Mouse (Mus musculus) embryonic facial prominence, embryonic 11.5 days (tissue): ENCODE results near the gene Atf2. TPM values are rescaled to one million over a fixed set of nuclear protein-coding genes. Genes with fewer than 3 reads are reported as not detected.
A peak's percentile ranks its signal among the peaks of the same experiment; 100 is the strongest.

Experiments
- ATAC-seq: fragments of 200-750 bp; cut with Nextera tagmentation; replicated peaks from 2 replicates; pipeline ENCODE4 v1.8.0; 2017; ENCODE audit warnings: low read depth; ENCODE audit not compliant: insufficient number of reproducible peaks, low FRiP score, low TSS enrichment
- DNase-seq: peaks from one replicate; pipeline ENCODE4 v3.0.0-alpha.2; 2015; ENCODE audit warnings: low spot score
- H3K27ac ChIP-seq: fragments of 300-500 bp; sonication (generic); replicated peaks from 2 replicates; pipeline ENCODE4 v1.5.1; 2014; ENCODE audit warnings: mild to moderate bottlenecking, low read depth, low read length, control low read depth
- H3K27me3 ChIP-seq: fragments of 300-500 bp; sonication (generic); 2 replicates; pipeline ENCODE4 v1.6.1; 2014; ENCODE audit warnings: mild to moderate bottlenecking, low read length, moderate library complexity, mixed read lengths; ENCODE audit not compliant: control insufficient read depth, insufficient read depth
- H3K36me3 ChIP-seq: fragments of 300-500 bp; sonication (generic); replicated peaks from 2 replicates; pipeline ENCODE4 v1.6.1; 2014; ENCODE audit warnings: low read depth, mild to moderate bottlenecking, low read length, moderate library complexity, mixed read lengths; ENCODE audit not compliant: control insufficient read depth, insufficient read depth
- H3K4me1 ChIP-seq: fragments of 300-500 bp; sonication (generic); 2 replicates; pipeline ENCODE4 v1.6.1; 2014; ENCODE audit warnings: low read length, mixed read lengths; ENCODE audit not compliant: control insufficient read depth, insufficient read depth
- H3K4me2 ChIP-seq: fragments of 300-500 bp; sonication (generic); 2 replicates; pipeline ENCODE4 v1.6.1; 2014; ENCODE audit warnings: low read depth, mild to moderate bottlenecking, control low read depth, low read length, moderate library complexity
- H3K4me3 ChIP-seq: fragments of 300-500 bp; sonication (generic); 2 replicates; pipeline ENCODE4 v1.5.1; 2014; ENCODE audit warnings: low read depth, low read length, control low read depth
- H3K9ac ChIP-seq: fragments of 300-500 bp; sonication (generic); replicated peaks from 2 replicates; pipeline ENCODE4 v1.6.1; 2014; ENCODE audit warnings: mild to moderate bottlenecking, control low read depth, low read length
- H3K9me3 ChIP-seq: fragments of 300-500 bp; sonication (generic); replicated peaks from 2 replicates; pipeline ENCODE4 v1.6.1; 2016; ENCODE audit warnings: mild to moderate bottlenecking, low read length, inconsistent platforms, mixed read lengths; ENCODE audit not compliant: control insufficient read depth
- WGBS: fragments of 180-500 bp; shearing (Covaris S2); extraction: QIAGEN DNeasy Blood & Tissue Kit; methylation state at CpG from one replicate; pipeline ENCODE4 v1.1.7; 2014; 5-methylcytosine and 5-hydroxymethylcytosine counted together
- polyA plus RNA-seq: library from polyadenylated mRNA; unstranded; fragments of >200 nt; fragmentation: Nextera tagmentation; extraction: Ambion mirVana; gene quantifications from 2 replicates; pipeline ENCODE4 v1.2.1, GENCODE M21; 2014

The Atf2 gene
- polyA plus RNA-seq, 1 experiment from 2014 or later: 81.6 TPM

DNA sequence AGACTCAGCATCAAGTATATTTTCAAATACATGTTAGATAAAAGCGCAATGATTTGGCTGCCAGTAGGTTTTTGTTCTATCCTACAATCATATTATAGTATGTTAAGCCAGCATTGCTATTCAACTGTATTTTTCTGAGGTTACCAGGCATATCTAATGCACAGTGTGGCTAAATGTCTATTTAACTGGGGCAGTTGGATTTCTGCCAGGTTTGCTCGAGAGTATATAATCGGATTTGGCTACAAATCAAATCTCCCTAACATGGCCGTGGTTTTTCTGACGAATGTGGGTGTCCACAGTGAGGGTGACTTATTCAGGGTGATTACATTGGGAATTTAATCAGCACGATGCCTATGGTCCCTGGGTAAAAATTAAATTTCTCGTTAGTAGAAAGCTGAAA, 112.6 kb downstream of the Atf2 start:
- H3K36me3 ChIP-seq: no peaks in the 10 kb centered on the region
- no peak for DNase-seq
- H3K4me2 ChIP-seq: no peak overlapping the region
- H3K4me1 ChIP-seq: no peaks in the 10 kb centered on the region
- H3K27me3 ChIP-seq: no peaks in the 10 kb centered on the region
- H3K4me3 ChIP-seq: no peak overlapping the region
- 78% methylated on average over 7 of the region's 7 CpGs for WGBS
- no peak for ATAC-seq
- H3K9me3 ChIP-seq: no peaks in the 10 kb centered on the region
- H3K27ac ChIP-seq: no peak overlapping the region
- H3K9ac ChIP-seq: no peak overlapping the region

- H3K4me1 ChIP-seq: no peaks in the 10 kb centered on the region
- H3K27me3 ChIP-seq: no peaks in the 10 kb centered on the region
- ATAC-seq (no peak), DNase-seq (no peak)
- H3K9ac ChIP-seq: no peak overlapping the region
- H3K4me3 ChIP-seq: no peak overlapping the region
- H3K27ac ChIP-seq: no peak overlapping the region
- H3K4me2 ChIP-seq: no peak overlapping the region
- H3K9me3 ChIP-seq: no peaks in the 10 kb centered on the region
- H3K36me3 ChIP-seq: no peaks in the 10 kb centered on the region
- WGBS: 79% methylated on average over 4 of the region's 4 CpGs
Observed at GRCm38 (mm10) chr2:73779016-73779595, 113.3 kb downstream of the Atf2 start.

DNA sequence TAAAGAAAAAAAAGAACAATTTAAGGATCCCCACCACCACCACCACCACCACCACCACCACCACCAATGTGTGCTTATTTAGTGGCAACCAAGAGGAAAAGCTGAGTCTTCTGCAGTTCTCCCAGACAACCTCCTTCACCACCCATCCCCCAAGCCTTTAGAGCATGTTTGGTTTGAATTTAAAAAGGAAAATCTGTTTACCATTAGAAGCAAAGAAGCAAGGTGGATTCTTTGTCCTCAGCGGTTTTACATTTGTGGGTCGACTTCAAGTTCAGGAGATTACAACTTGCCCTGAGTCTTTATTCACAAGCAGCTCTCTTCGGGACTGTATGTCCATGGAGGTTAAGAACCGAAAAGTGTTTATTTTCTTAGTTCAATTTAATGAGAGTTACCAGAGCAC, 115.5 kb downstream of the Atf2 start:
- no peak overlapping the region for H3K27ac ChIP-seq
- H3K9me3 ChIP-seq: no peaks in the 10 kb centered on the region
- no peak overlapping the region for H3K9ac ChIP-seq
- H3K4me3 ChIP-seq: no peak overlapping the region
- DNase-seq: peak; percentile 75
- no peak for ATAC-seq
- H3K27me3 ChIP-seq: no peaks in the 10 kb centered on the region
- WGBS: 10% methylated on average over 4 of the region's 4 CpGs
- H3K4me2 ChIP-seq: no peak overlapping the region
- no peaks in the 10 kb centered on the region for H3K4me1 ChIP-seq
- no peaks in the 10 kb centered on the region for H3K36me3 ChIP-seq

GRCm38 (mm10) chr2:73775683-73776310, 116.6 kb downstream of the Atf2 start:
- no peaks in the 10 kb centered on the region for H3K36me3 ChIP-seq
- H3K27me3 ChIP-seq: no peaks in the 10 kb centered on the region
- ATAC-seq: no peak
- H3K27ac ChIP-seq: no peak overlapping the region; the same call in 1 of the 2 replicates
- WGBS: under 1% methylated on average over 22 of the region's 22 CpGs
- H3K9ac ChIP-seq: peak overlapping the region; percentile 92
- peak overlapping the region; percentile 88 for H3K4me3 ChIP-seq
- H3K9me3 ChIP-seq: no peaks in the 10 kb centered on the region
- H3K4me1 ChIP-seq: no peaks in the 10 kb centered on the region
- H3K4me2 ChIP-seq: peak overlapping the region; percentile 48
- DNase-seq: no peak

DNA sequence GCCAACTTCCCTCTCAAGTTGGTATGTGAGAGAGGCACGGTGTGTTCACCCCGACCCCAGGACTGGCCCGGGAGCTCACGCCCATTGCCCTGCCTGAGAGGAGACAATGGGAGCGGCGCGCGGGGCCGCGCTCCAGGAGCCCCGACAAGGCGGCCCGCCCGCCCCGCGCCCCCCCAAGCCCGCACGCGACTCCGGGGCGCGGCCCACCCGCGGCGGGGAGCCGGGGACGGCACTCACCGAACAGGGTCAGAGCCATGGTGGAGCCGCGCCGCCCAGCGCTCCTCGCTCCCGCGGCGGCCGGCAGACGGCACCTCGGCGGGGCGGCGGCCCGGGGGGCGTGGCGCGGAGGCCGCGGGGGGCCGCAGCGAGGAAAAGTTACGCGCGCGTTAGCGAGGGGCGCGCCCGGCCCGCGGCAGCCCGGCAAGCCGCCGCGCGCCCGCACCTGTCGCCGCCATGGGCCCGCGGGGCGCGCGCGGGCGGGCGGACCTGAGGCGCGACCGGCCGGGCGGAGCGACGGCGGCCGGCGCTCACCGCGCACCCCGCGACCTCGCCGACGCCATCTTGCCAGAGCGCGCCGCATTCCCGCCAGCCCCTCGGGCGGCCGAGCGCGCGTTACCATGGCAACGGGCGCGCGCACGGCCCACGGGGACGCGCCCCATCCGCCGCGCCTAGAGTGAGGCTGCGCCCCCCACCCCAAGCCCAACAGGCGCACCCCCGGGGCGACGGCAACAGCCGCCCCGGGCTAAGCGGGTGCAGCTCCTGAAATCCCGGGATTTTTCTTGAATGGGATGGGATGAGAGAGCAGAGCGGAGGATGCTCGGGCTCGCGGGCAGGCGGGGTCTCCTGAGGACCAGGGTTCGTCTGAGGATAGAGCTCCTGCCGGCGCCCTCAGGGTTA, 117.4 kb downstream of the Atf2 start, which contains the start of gene Chn1:
Gene Chn1, minus strand, starts transcription at position 561 of the 897 bp plus-strand sequence.
- peak within 1 kb of the TSS; percentile 92 for H3K9ac ChIP-seq
- peak; percentile 92 for ATAC-seq
- H3K4me1 ChIP-seq: no peaks in the 10 kb centered on the region
- H3K36me3 ChIP-seq: no peaks in the 10 kb centered on the region
- H3K27ac ChIP-seq: peak within 1 kb of the TSS; percentile 73
- WGBS: under 1% methylated on average over 68 of the region's 131 CpGs
- H3K27me3 ChIP-seq: no peaks in the 10 kb centered on the region
- H3K4me2 ChIP-seq: peak within 1 kb of the TSS; percentile 48
- peak within 1 kb of the TSS; percentile 88 for H3K4me3 ChIP-seq
- DNase-seq: peak; percentile 85
- H3K9me3 ChIP-seq: no peaks in the 10 kb centered on the region

- 0 out of 2 replicates have a peak overlapping the region, but pooled peaks have one; percentile 21 for H3K4me2 ChIP-seq
- H3K4me1 ChIP-seq: no peaks in the 10 kb centered on the region
- H3K36me3 ChIP-seq: no peaks in the 10 kb centered on the region
- no peak for DNase-seq
- ATAC-seq: no peak
- no peak overlapping the region for H3K27ac ChIP-seq
- 19% methylated on average over 1 of the region's 1 CpGs for WGBS
- no peaks in the 10 kb centered on the region for H3K27me3 ChIP-seq
- H3K9ac ChIP-seq: no peak overlapping the region
- no peaks in the 10 kb centered on the region for H3K9me3 ChIP-seq
- 0 out of 2 replicates have a peak overlapping the region, but pooled peaks have one; percentile 5 for H3K4me3 ChIP-seq
Observed at GRCm38 (mm10) chr2:73772945-73773344, 119.5 kb downstream of the Atf2 start.

GRCm38 (mm10) chr2:73768669-73769068, 123.8 kb downstream of the Atf2 start:
- Histone ChIP-seq H3K4me3 (no peak overlapping the region), H3K4me1 (no peaks in the 10 kb centered on the region), H3K9ac (no peak overlapping the region), H3K27me3 (no peaks in the 10 kb centered on the region), H3K9me3 (no peaks in the 10 kb centered on the region), H3K27ac (no peak overlapping the region), H3K4me2 (no peak overlapping the region), H3K36me3 (no peaks in the 10 kb centered on the region)
- DNase-seq: no peak
- WGBS: 50% methylated on average over 4 of the region's 4 CpGs
- no peak for ATAC-seq
